Comparison of ENCODE assay signal across 17 mouse cellular contexts in the genomic region with DNA sequence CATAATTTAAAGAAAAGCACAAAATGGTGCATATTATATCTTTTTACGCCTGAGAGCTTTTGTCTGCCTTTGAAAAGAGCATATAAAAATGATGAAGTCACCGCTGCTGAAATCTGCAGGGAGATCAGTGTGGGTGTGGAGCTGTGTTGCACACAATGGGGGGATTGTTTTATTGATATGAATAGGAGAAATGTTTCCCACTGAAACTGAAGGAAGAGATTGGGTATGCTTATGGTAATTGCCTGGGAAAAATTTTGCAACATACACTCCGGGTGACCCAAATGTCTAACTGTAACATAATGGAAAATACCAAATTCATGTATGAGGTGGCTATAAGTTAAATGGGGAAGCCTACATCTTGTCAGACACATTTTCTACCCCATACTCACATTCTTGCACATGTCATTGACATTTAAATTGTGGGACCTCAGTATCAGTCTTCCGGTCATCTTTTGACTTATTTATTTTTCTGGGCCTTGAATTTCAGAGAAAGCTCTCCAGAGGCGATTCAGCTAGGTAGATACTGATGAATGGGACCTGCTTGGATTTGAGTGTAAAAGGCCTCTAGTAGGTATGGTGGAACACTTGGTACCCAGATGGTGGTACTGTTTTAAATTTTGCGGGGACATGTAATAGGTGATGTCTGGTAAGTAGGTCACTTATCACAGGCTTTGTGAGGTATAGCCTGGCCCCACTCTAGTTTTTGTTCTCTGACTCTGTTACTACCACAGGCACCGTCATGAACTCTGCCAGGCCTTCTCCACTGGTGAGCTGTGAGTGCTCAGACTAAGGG.
DNase-seq lines count a peak whose midpoint lies in the region; ATAC-seq and TF ChIP-seq lines count a peak whose summit lies in the region.
"Had no signal": no experiment of that assay in that cellular context is flagged by ENCODE, and none has a peak within 500 bp of the region (broad histone marks: within the 10 kb centered on the region; RNA-seq: fewer than 3 reads in every experiment).

No protein-coding gene starts in this region.

- no peaks in the 10 kb centered on the region for H3K27me3 ChIP-seq in forebrain, embryonic 13.5 days
- H3K27me3 ChIP-seq in forebrain, embryonic 12.5 days = no peaks in the 10 kb centered on the region
- no peaks in the 10 kb centered on the region for H3K27me3 ChIP-seq in midbrain, embryonic 13.5 days
- no peaks in the 10 kb centered on the region for H3K27me3 ChIP-seq in midbrain, embryonic 11.5 days (ENCODE audit: control insufficient read depth, insufficient read depth, low read length)
- H3K27me3 ChIP-seq in embryonic facial prominence, embryonic 14.5 days (replicated peaks; ENCODE audit: control insufficient read depth, insufficient read depth, low read length) = no peaks in the 10 kb centered on the region
- H3K27me3 ChIP-seq in hindbrain, postnatal 0 days (ENCODE audit: insufficient read depth, low read length) = no peaks in the 10 kb centered on the region
- H3K27me3 ChIP-seq in liver, embryonic 12.5 days (replicated peaks) = no peaks in the 10 kb centered on the region
- H3K27me3 ChIP-seq: limb, embryonic 15.5 days; neural tube, embryonic 12.5 days had no signal

- no peaks in the 10 kb centered on the region for H3K4me1 ChIP-seq in forebrain, embryonic 13.5 days
- no peaks in the 10 kb centered on the region for H3K4me1 ChIP-seq in forebrain, embryonic 12.5 days
- H3K4me1 ChIP-seq in midbrain, embryonic 13.5 days (replicated peaks) = 0 out of 2 replicates have a peak, but pooled peaks cover 6% of the 10 kb centered on the region
- no peaks in the 10 kb centered on the region for H3K4me1 ChIP-seq in midbrain, embryonic 11.5 days (ENCODE audit: control insufficient read depth, insufficient read depth, low read length)
- H3K4me1 ChIP-seq in embryonic facial prominence, embryonic 14.5 days (ENCODE audit: control insufficient read depth, insufficient read depth, low read length) = 0 out of 2 replicates have a peak, but pooled peaks cover 3% of the 10 kb centered on the region
- H3K4me1 ChIP-seq in hindbrain, postnatal 0 days (ENCODE audit: insufficient read depth, low read length) = no peaks in the 10 kb centered on the region
- no peaks in the 10 kb centered on the region for H3K4me1 ChIP-seq in liver, embryonic 12.5 days
- H3K4me1 ChIP-seq: neural tube, embryonic 12.5 days had no signal

- no peak overlapping the region for H3K9ac ChIP-seq in forebrain, embryonic 13.5 days
- no peak overlapping the region for H3K9ac ChIP-seq in forebrain, embryonic 12.5 days
- no peak overlapping the region for H3K9ac ChIP-seq in midbrain, embryonic 13.5 days (replicated peaks)
- no peak overlapping the region for H3K9ac ChIP-seq in midbrain, embryonic 11.5 days (ENCODE audit: low read length)
- H3K9ac ChIP-seq in embryonic facial prominence, embryonic 14.5 days (ENCODE audit: low read depth, low read length) = no peak overlapping the region
- no peak overlapping the region for H3K9ac ChIP-seq in hindbrain, postnatal 0 days (replicated peaks; ENCODE audit: low read length)
- H3K9ac ChIP-seq in liver, embryonic 12.5 days = no peak overlapping the region
- H3K9ac ChIP-seq: limb, embryonic 15.5 days; liver, postnatal 0 days; neural tube, embryonic 12.5 days had no signal

- no peak overlapping the region for H3K4me2 ChIP-seq in forebrain, embryonic 13.5 days
- H3K4me2 ChIP-seq in forebrain, embryonic 12.5 days = no peak overlapping the region
- H3K4me2 ChIP-seq in midbrain, embryonic 13.5 days (replicated peaks) = no peak overlapping the region
- no peak overlapping the region for H3K4me2 ChIP-seq in midbrain, embryonic 11.5 days
- no peak overlapping the region for H3K4me2 ChIP-seq in embryonic facial prominence, embryonic 14.5 days (ENCODE audit: low read depth, low read length)
- no peak overlapping the region for H3K4me2 ChIP-seq in hindbrain, postnatal 0 days (ENCODE audit: low read depth, low read length)
- H3K4me2 ChIP-seq in liver, embryonic 12.5 days = no peak overlapping the region
- H3K4me2 ChIP-seq: heart, embryonic 11.5 days; limb, embryonic 15.5 days; neural tube, embryonic 12.5 days had no signal

- no peak for TF ChIP-seq CTCF in hindbrain, postnatal 0 days (IDR thresholded peaks at IDR 0.05; ENCODE audit: low read depth)

- 74% methylated on average over 7 of the region's 7 CpGs for WGBS in forebrain, embryonic 13.5 days
- 78% methylated on average over 7 of the region's 7 CpGs for WGBS in forebrain, embryonic 12.5 days
- 61% methylated on average over 7 of the region's 7 CpGs for WGBS in midbrain, embryonic 13.5 days
- WGBS in midbrain, embryonic 11.5 days = 83% methylated on average over 7 of the region's 7 CpGs
- 75% methylated on average over 7 of the region's 7 CpGs for WGBS in embryonic facial prominence, embryonic 14.5 days
- WGBS in hindbrain, postnatal 0 days = 54% methylated on average over 7 of the region's 7 CpGs
- 76% methylated on average over 7 of the region's 7 CpGs for WGBS in liver, embryonic 12.5 days (ENCODE audit: insufficient replicate concordance)

- no peak overlapping the region for H3K27ac ChIP-seq in forebrain, embryonic 13.5 days
- no peak overlapping the region for H3K27ac ChIP-seq in forebrain, embryonic 12.5 days
- no peak overlapping the region for H3K27ac ChIP-seq in midbrain, embryonic 13.5 days
- no peak overlapping the region for H3K27ac ChIP-seq in midbrain, embryonic 11.5 days (ENCODE audit: low read depth, low read length)
- H3K27ac ChIP-seq in embryonic facial prominence, embryonic 14.5 days (replicated peaks; ENCODE audit: low read depth, low read length) = no peak overlapping the region
- no peak overlapping the region for H3K27ac ChIP-seq in hindbrain, postnatal 0 days
- no peak overlapping the region for H3K27ac ChIP-seq in liver, embryonic 12.5 days
- H3K27ac ChIP-seq: kidney, postnatal 0 days; limb, embryonic 15.5 days; neural tube, embryonic 12.5 days had no signal

- H3K36me3 ChIP-seq in forebrain, embryonic 13.5 days (ENCODE audit: poor library complexity, severe bottlenecking) = no peaks in the 10 kb centered on the region
- H3K36me3 ChIP-seq in forebrain, embryonic 12.5 days (replicated peaks) = no peaks in the 10 kb centered on the region
- H3K36me3 ChIP-seq in midbrain, embryonic 13.5 days = no peaks in the 10 kb centered on the region
- H3K36me3 ChIP-seq in midbrain, embryonic 11.5 days (ENCODE audit: control insufficient read depth, insufficient read depth, low read length) = no peaks in the 10 kb centered on the region
- H3K36me3 ChIP-seq in embryonic facial prominence, embryonic 14.5 days (ENCODE audit: control insufficient read depth, insufficient read depth, low read length) = no peaks in the 10 kb centered on the region
- H3K36me3 ChIP-seq in hindbrain, postnatal 0 days (ENCODE audit: insufficient read depth, low read length) = no peaks in the 10 kb centered on the region; the same call in 1 of the 2 replicates
- no peaks in the 10 kb centered on the region for H3K36me3 ChIP-seq in liver, embryonic 12.5 days
- H3K36me3 ChIP-seq: limb, embryonic 15.5 days; neural tube, embryonic 12.5 days had no signal

- H3K9me3 ChIP-seq in forebrain, embryonic 13.5 days (replicated peaks) = no peaks in the 10 kb centered on the region
- H3K9me3 ChIP-seq in forebrain, embryonic 12.5 days = no peaks in the 10 kb centered on the region
- no peaks in the 10 kb centered on the region for H3K9me3 ChIP-seq in midbrain, embryonic 13.5 days
- H3K9me3 ChIP-seq in midbrain, embryonic 11.5 days (ENCODE audit: control insufficient read depth, low read length) = no peaks in the 10 kb centered on the region
- 0 out of 2 replicates have a peak, but pooled peaks cover 3% of the 10 kb centered on the region for H3K9me3 ChIP-seq in embryonic facial prominence, embryonic 14.5 days (ENCODE audit: control insufficient read depth, low read length)
- H3K9me3 ChIP-seq in hindbrain, postnatal 0 days (ENCODE audit: low read length) = no peaks in the 10 kb centered on the region
- H3K9me3 ChIP-seq in liver, embryonic 12.5 days (replicated peaks) = no peaks in the 10 kb centered on the region
- H3K9me3 ChIP-seq: limb, embryonic 15.5 days; neural tube, embryonic 12.5 days had no signal

- H3K4me3 ChIP-seq in forebrain, embryonic 13.5 days = no peak overlapping the region
- no peak overlapping the region for H3K4me3 ChIP-seq in forebrain, embryonic 12.5 days (replicated peaks)
- H3K4me3 ChIP-seq in midbrain, embryonic 13.5 days (replicated peaks) = no peak overlapping the region
- no peak overlapping the region for H3K4me3 ChIP-seq in midbrain, embryonic 11.5 days (ENCODE audit: low read depth, low read length)
- H3K4me3 ChIP-seq in embryonic facial prominence, embryonic 14.5 days (ENCODE audit: low read depth, low read length) = no peak overlapping the region
- no peak overlapping the region for H3K4me3 ChIP-seq in hindbrain, postnatal 0 days (ENCODE audit: low read length)
- no peak overlapping the region for H3K4me3 ChIP-seq in liver, embryonic 12.5 days
- H3K4me3 ChIP-seq: limb, embryonic 15.5 days; neural tube, embryonic 12.5 days had no signal

- no peak for DNase-seq in midbrain, embryonic 11.5 days (ENCODE audit: low spot score, missing footprints)
- DNase-seq in embryonic facial prominence, embryonic 14.5 days (ENCODE audit: low spot score) = peak; percentile 27
- peak; percentile 8 for DNase-seq in hindbrain, postnatal 0 days (ENCODE audit: low spot score)
- no peak for DNase-seq in cerebellum, postnatal 4 days (ENCODE audit: low spot score in 2 of 2)
- DNase-seq: cerebellum, adult 18-20 months; cerebellum, postnatal 36 days; kidney, adult 11 months; liver, postnatal 0 days; lung, postnatal 36 days had no signal

- ATAC-seq in forebrain, embryonic 13.5 days = 0 out of 2 replicates have a peak, but pooled peaks have one; percentile 58
- no peak for ATAC-seq in forebrain, embryonic 12.5 days (ENCODE audit: low FRiP score)
- ATAC-seq in midbrain, embryonic 13.5 days = peak; percentile 70
- ATAC-seq in midbrain, embryonic 11.5 days (ENCODE audit: low FRiP score) = no peak
- ATAC-seq in embryonic facial prominence, embryonic 14.5 days (ENCODE audit: low read depth) = peak; percentile 50; the same call in 1 of the 2 replicates
- ATAC-seq in hindbrain, postnatal 0 days = peak; percentile 64; the same call in 1 of the 2 replicates
- ATAC-seq in liver, embryonic 12.5 days = no peak
- ATAC-seq: liver, postnatal 0 days had no signal

Comparison
In these comparisons a context has a peak if more than half of its experiments do, and no peak if none do; other contexts are left out.
1. ATAC-seq: peak in forebrain, embryonic 13.5 days (single experiment), midbrain, embryonic 13.5 days (single experiment), embryonic facial prominence, embryonic 14.5 days (single experiment) and hindbrain, postnatal 0 days (single experiment); none in forebrain, embryonic 12.5 days (single experiment), midbrain, embryonic 11.5 days (single experiment) and liver, embryonic 12.5 days (single experiment).
2. DNase-seq: peak in embryonic facial prominence, embryonic 14.5 days (single experiment) and hindbrain, postnatal 0 days (single experiment); none in midbrain, embryonic 11.5 days (single experiment) and cerebellum, postnatal 4 days (0 of 2).